Comparison of ENCODE assay signal across 8 mouse cellular contexts in the genomic region with DNA sequence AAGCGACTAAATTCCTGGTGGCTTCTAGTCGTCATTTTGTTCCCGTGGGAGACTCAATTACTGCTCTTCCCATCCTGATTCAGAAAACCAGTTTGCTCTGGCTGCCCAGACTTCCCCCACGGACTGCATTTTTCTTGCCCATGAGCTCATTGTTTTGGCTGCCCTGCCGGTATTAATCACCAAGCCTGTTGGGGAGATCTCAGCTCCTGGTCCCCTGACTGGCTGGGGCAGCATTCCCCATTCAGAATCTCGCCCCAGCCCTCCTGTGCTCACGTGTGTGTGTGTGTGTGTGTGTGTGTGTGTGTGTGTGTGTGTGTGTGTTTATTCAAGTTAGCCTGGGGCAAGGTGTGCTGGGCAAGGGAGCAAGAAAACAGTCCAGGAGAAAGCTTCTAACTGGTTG. TPM values are rescaled to one million over a fixed set of nuclear protein-coding genes. Genes with fewer than 3 reads are reported as not detected.
DNase-seq lines count a peak whose midpoint lies in the region; ATAC-seq and TF ChIP-seq lines count a peak whose summit lies in the region.

No protein-coding gene starts in this region.

- H3K9me3 ChIP-seq in ES-Bruce4 (replicated peaks; ENCODE audit: control insufficient read depth, insufficient read depth, low read length, poor library complexity, severe bottlenecking): no peaks in the 10 kb centered on the region
- H3K9me3 ChIP-seq in embryonic facial prominence, embryonic 15.5 days (replicated peaks): no peaks in the 10 kb centered on the region
- no peaks in the 10 kb centered on the region for H3K9me3 ChIP-seq in hindbrain, embryonic 10.5 days
- no peaks in the 10 kb centered on the region for H3K9me3 ChIP-seq in limb, embryonic 13.5 days
- no peaks in the 10 kb centered on the region for H3K9me3 ChIP-seq in midbrain, postnatal 0 days (ENCODE audit: low read length)

- TF ChIP-seq POLR2A in ES-Bruce4 (IDR thresholded peaks at IDR 0.05; ENCODE audit: insufficient read depth, low read length): no peak

- no peak for TF ChIP-seq CTCF in ES-Bruce4 (IDR thresholded peaks at IDR 0.05; ENCODE audit: low read depth, low read length)
- no peak for TF ChIP-seq CTCF in midbrain, postnatal 0 days (IDR thresholded peaks at IDR 0.05)

- no peak for TF ChIP-seq EP300 in ES-Bruce4 (IDR thresholded peaks at IDR 0.05; ENCODE audit: insufficient read depth, low read depth, low read length)

- ATAC-seq in embryonic facial prominence, embryonic 15.5 days (ENCODE audit: insufficient number of reproducible peaks, low FRiP score, low TSS enrichment, low read depth): peak; percentile 45; the same call in 1 of the 2 replicates
- ATAC-seq in limb, embryonic 13.5 days (ENCODE audit: low FRiP score, low read depth): 0 out of 2 replicates have a peak, but pooled peaks have one; percentile 22
- ATAC-seq in midbrain, postnatal 0 days (ENCODE audit: low FRiP score): peak; percentile 55; the same call in 1 of the 2 replicates

- peak overlapping the region; percentile 14 for H3K4me3 ChIP-seq in ES-Bruce4 (ENCODE audit: low read depth, low read length)
- no peak overlapping the region for H3K4me3 ChIP-seq in embryonic facial prominence, embryonic 15.5 days (replicated peaks)
- H3K4me3 ChIP-seq in hindbrain, embryonic 10.5 days: no peak overlapping the region
- no peak overlapping the region for H3K4me3 ChIP-seq in limb, embryonic 13.5 days
- no peak overlapping the region for H3K4me3 ChIP-seq in midbrain, postnatal 0 days (ENCODE audit: low read depth, low read length)

- H3K4me2 ChIP-seq in embryonic facial prominence, embryonic 15.5 days (replicated peaks): no peak overlapping the region
- peak overlapping the region; percentile 17 for H3K4me2 ChIP-seq in limb, embryonic 13.5 days (replicated peaks)
- H3K4me2 ChIP-seq in midbrain, postnatal 0 days (ENCODE audit: low read depth, low read length, poor library complexity, severe bottlenecking): no peak overlapping the region

- no peaks in the 10 kb centered on the region for H3K27me3 ChIP-seq in ES-Bruce4 (ENCODE audit: control insufficient read depth, insufficient read depth, low read length, poor library complexity, severe bottlenecking)
- H3K27me3 ChIP-seq in embryonic facial prominence, embryonic 15.5 days: no peaks in the 10 kb centered on the region
- no peaks in the 10 kb centered on the region for H3K27me3 ChIP-seq in hindbrain, embryonic 10.5 days (ENCODE audit: insufficient read depth, poor library complexity, severe bottlenecking)
- H3K27me3 ChIP-seq in limb, embryonic 13.5 days: no peaks in the 10 kb centered on the region
- H3K27me3 ChIP-seq in midbrain, postnatal 0 days (ENCODE audit: insufficient read depth, low read length): no peaks in the 10 kb centered on the region

- peak overlapping the region; percentile 19 for H3K9ac ChIP-seq in ES-Bruce4 (ENCODE audit: low read depth, poor library complexity, severe bottlenecking)
- H3K9ac ChIP-seq in embryonic facial prominence, embryonic 15.5 days: no peak overlapping the region
- H3K9ac ChIP-seq in limb, embryonic 13.5 days: no peak overlapping the region
- no peak overlapping the region for H3K9ac ChIP-seq in midbrain, postnatal 0 days (replicated peaks; ENCODE audit: low read length, poor library complexity, severe bottlenecking)

- peak; percentile 51 for DNase-seq in embryo, embryonic 10 days (ENCODE audit: low spot score)
- DNase-seq in embryo, embryonic 9.5 days (ENCODE audit: extremely low spot score): no peak
- no peak for DNase-seq in hindbrain, embryonic 10.5 days (ENCODE audit: low spot score)
- DNase-seq in midbrain, postnatal 0 days (ENCODE audit: low spot score): peak; percentile 66
- DNase-seq in spleen, postnatal 4 days (ENCODE audit: low spot score in 2 of 2): no peak

- WGBS in embryonic facial prominence, embryonic 15.5 days: 22% methylated on average over 7 of the region's 7 CpGs
- 49% methylated on average over 7 of the region's 7 CpGs for WGBS in hindbrain, embryonic 10.5 days
- WGBS in limb, embryonic 13.5 days: 43% methylated on average over 7 of the region's 7 CpGs
- 38% methylated on average over 7 of the region's 7 CpGs for WGBS in midbrain, postnatal 0 days

- H3K4me1 ChIP-seq in ES-Bruce4 (ENCODE audit: control insufficient read depth, insufficient read depth, low read length): peaks cover 8% of the 10 kb centered on the region
- H3K4me1 ChIP-seq in embryonic facial prominence, embryonic 15.5 days: peaks cover 51% of the 10 kb centered on the region
- H3K4me1 ChIP-seq in hindbrain, embryonic 10.5 days (replicated peaks): peaks cover 55% of the 10 kb centered on the region
- H3K4me1 ChIP-seq in limb, embryonic 13.5 days: peaks cover 63% of the 10 kb centered on the region
- no peaks in the 10 kb centered on the region for H3K4me1 ChIP-seq in midbrain, postnatal 0 days (ENCODE audit: insufficient read depth, low read length)

- H3K27ac ChIP-seq in ES-Bruce4 (ENCODE audit: insufficient read depth, low read length): peak overlapping the region; percentile 95
- H3K27ac ChIP-seq in embryonic facial prominence, embryonic 15.5 days (replicated peaks): peak overlapping the region; percentile 84
- H3K27ac ChIP-seq in hindbrain, embryonic 10.5 days: peak overlapping the region; percentile 75
- peak overlapping the region; percentile 66 for H3K27ac ChIP-seq in limb, embryonic 13.5 days
- H3K27ac ChIP-seq in midbrain, postnatal 0 days (ENCODE audit: low read depth, low read length): peak overlapping the region; percentile 59; the same call in 1 of the 2 replicates

- H3K36me3 ChIP-seq in ES-Bruce4 (ENCODE audit: control insufficient read depth, insufficient read depth, low read length, poor library complexity, severe bottlenecking): peaks cover 17% of the 10 kb centered on the region
- H3K36me3 ChIP-seq in embryonic facial prominence, embryonic 15.5 days: peaks cover 41% of the 10 kb centered on the region
- H3K36me3 ChIP-seq in hindbrain, embryonic 10.5 days: peaks cover 84% of the 10 kb centered on the region
- peaks cover 56% of the 10 kb centered on the region for H3K36me3 ChIP-seq in limb, embryonic 13.5 days
- peaks cover 7% of the 10 kb centered on the region; the same call in 1 of the 2 replicates for H3K36me3 ChIP-seq in midbrain, postnatal 0 days (ENCODE audit: insufficient read depth, low read length)

RNA-seq across cellular contexts. Expression of gene Mcl1, which starts 9.4 kb away (rescaled TPM):
- 247 and 264 TPM in 2 replicates for polyA plus RNA-seq in ES-Bruce4 (2011; ENCODE audit: insufficient read depth, insufficient read length, low read depth, missing spikeins)
- 51.8 and 55.4 TPM in 2 replicates for polyA plus RNA-seq in embryonic facial prominence, embryonic 15.5 days (2015; fragmentation: Nextera tagmentation; extraction: Ambion mirVana)
- polyA plus RNA-seq in hindbrain, embryonic 10.5 days (2016; fragmentation: Nextera tagmentation; extraction: Ambion mirVana): 47.2 and 53.4 TPM in 2 replicates
- polyA plus RNA-seq in limb, embryonic 13.5 days (2015; fragmentation: Nextera tagmentation; extraction: Ambion mirVana): 42.3 and 43.4 TPM in 2 replicates
- 105 and 136 TPM in 2 replicates for total RNA-seq in midbrain, postnatal 0 days (2014; rRNA removed)
- 35.8 and 42.8 TPM in 2 replicates for polyA plus RNA-seq in midbrain, postnatal 0 days (2015; fragmentation: Nextera tagmentation; extraction: Ambion mirVana)

RNA-seq across cellular contexts. Expression of gene Adamtsl4, which starts 19.7 kb away (rescaled TPM):
- 6.9 and 10.1 TPM in 2 replicates for polyA plus RNA-seq in ES-Bruce4 (2011; ENCODE audit: insufficient read depth, insufficient read length, low read depth, missing spikeins)
- polyA plus RNA-seq in embryonic facial prominence, embryonic 15.5 days (2015; fragmentation: Nextera tagmentation; extraction: Ambion mirVana): 3.8 and 4.2 TPM in 2 replicates
- 0.73 and 0.86 TPM in 2 replicates for polyA plus RNA-seq in hindbrain, embryonic 10.5 days (2016; fragmentation: Nextera tagmentation; extraction: Ambion mirVana)
- polyA plus RNA-seq in limb, embryonic 13.5 days (2015; fragmentation: Nextera tagmentation; extraction: Ambion mirVana): 2.7 and 4.1 TPM in 2 replicates
- total RNA-seq in midbrain, postnatal 0 days (2014; rRNA removed): 1.3 and 1.4 TPM in 2 replicates
- 1.0 and 1.4 TPM in 2 replicates for polyA plus RNA-seq in midbrain, postnatal 0 days (2015; fragmentation: Nextera tagmentation; extraction: Ambion mirVana)

RNA-seq across cellular contexts. Expression of gene Ensa, which starts 43.2 kb away (rescaled TPM):
- polyA plus RNA-seq in ES-Bruce4 (2011; ENCODE audit: insufficient read depth, insufficient read length, low read depth, missing spikeins): 67.4 and 68.5 TPM in 2 replicates
- polyA plus RNA-seq in embryonic facial prominence, embryonic 15.5 days (2015; fragmentation: Nextera tagmentation; extraction: Ambion mirVana): 74.8 and 77.9 TPM in 2 replicates
- 84.8 and 89.9 TPM in 2 replicates for polyA plus RNA-seq in hindbrain, embryonic 10.5 days (2016; fragmentation: Nextera tagmentation; extraction: Ambion mirVana)
- 86.8 and 91.5 TPM in 2 replicates for polyA plus RNA-seq in limb, embryonic 13.5 days (2015; fragmentation: Nextera tagmentation; extraction: Ambion mirVana)
- 100 and 124 TPM in 2 replicates for total RNA-seq in midbrain, postnatal 0 days (2014; rRNA removed)
- polyA plus RNA-seq in midbrain, postnatal 0 days (2015; fragmentation: Nextera tagmentation; extraction: Ambion mirVana): 167 and 169 TPM in 2 replicates

Comparison
In these comparisons a context has a peak if more than half of its experiments do, and no peak if none do; other contexts are left out.
1. DNase-seq: peak in embryo, embryonic 10 days (single experiment) and midbrain, postnatal 0 days (single experiment); none in embryo, embryonic 9.5 days (single experiment), hindbrain, embryonic 10.5 days (single experiment) and spleen, postnatal 4 days (0 of 2).
2. Peak in every context shown above with its lines, with median percentiles within 50 percentile points of each other: H3K27ac ChIP-seq and ATAC-seq.